Mouse (Mus musculus) lung, adult 2 months (tissue): ENCODE measurements around the gene Itga10.

Experiments
- CTCF ChIP-seq: fragments of 200-500 bp; IDR thresholded peaks from 2 replicates; pipeline ENCODE4 v1.5.1; 2011; ENCODE audit warnings: mild to moderate bottlenecking, low read length, control low read depth; ENCODE audit not compliant: insufficient read depth
- POLR2A ChIP-seq: fragments of 200-500 bp; IDR thresholded peaks from 2 replicates; pipeline ENCODE4 v1.6.1; 2011; ENCODE audit warnings: low read depth, mild to moderate bottlenecking, control low read depth, low read length, borderline replicate concordance; ENCODE audit errors: extremely low read depth

DNA sequence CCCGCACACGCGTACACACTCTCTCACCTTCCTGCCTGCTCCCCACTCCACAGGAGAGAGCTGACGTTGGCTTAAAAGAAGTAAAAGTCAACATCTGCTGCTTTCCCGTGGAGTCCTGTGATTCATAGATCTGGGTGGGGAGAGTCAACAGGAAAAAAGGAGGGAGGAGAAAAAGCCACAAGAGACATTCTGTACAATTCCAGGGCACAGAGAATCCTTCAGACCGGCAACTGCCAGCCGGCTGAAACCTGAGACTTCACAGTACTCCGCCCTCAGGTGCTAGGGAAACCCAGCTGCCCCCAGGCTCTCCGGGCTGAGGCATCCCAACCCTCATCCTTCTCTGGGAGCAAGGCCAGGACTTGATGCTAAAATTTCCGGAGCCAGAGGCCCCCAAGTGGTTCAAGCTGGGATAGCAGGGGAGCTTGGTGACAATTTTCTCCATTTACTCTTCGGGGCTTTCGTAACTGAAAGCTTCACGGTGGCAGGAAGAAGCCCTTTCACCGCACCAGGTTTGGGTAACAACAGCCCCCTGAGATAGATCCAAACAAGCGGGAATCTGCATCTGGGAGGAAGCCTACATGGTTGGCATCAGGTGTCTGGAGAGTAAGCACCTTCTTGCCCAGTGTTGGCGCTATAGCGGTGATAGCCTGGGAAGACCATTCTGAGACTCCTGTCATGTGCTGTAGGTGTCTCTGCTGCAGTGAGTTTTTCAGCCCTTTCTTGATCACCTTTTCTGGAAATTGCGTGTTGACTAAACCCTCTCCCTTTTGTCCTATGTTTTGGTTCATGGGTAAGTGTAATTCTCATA, 18.3 kb downstream of the Itga10 start:
- peak; percentile 72 for TF ChIP-seq CTCF
- TF ChIP-seq POLR2A = no peak
